Mouse (Mus musculus) CH12.LX (cell line): ENCODE measurements around the gene Arhgef40.

Experiments
- CTCF ChIP-seq, 2 experiments: IDR thresholded peaks in 1 of 2; conservative IDR thresholded peaks in 1 of 2; 2 replicates each; pipeline ENCODE4 v1.5.1; 2011 to 2012; ENCODE audit warnings: low read depth in 2 of 2, low read length in 2 of 2, improper control_type of control experiment in 1 of 2, inconsistent platforms in 1 of 2, mild to moderate bottlenecking in 1 of 2, moderate library complexity in 1 of 2
- EP300 ChIP-seq: IDR thresholded peaks from 2 replicates; pipeline ENCODE4 v1.6.1; 2011; ENCODE audit warnings: low read length, improper control_type of control experiment
- ETS1 ChIP-seq: conservative IDR thresholded peaks from 2 replicates; pipeline ENCODE4 v1.6.1; 2012; ENCODE audit warnings: low read depth, mild to moderate bottlenecking, inconsistent platforms, low read length, improper control_type of control experiment, moderate library complexity
- HCFC1 ChIP-seq: IDR thresholded peaks from 2 replicates; pipeline ENCODE4 v1.6.1; 2012; ENCODE audit warnings: low read depth, mild to moderate bottlenecking, inconsistent platforms, low read length, improper control_type of control experiment
- JUN ChIP-seq: IDR thresholded peaks from 2 replicates; pipeline ENCODE4 v1.6.1; 2011; ENCODE audit warnings: low read depth, mild to moderate bottlenecking, low read length, improper control_type of control experiment, moderate library complexity; ENCODE audit not compliant: insufficient read depth
- MAFK ChIP-seq: IDR thresholded peaks from 2 replicates; pipeline ENCODE4 v1.6.1; 2011; ENCODE audit warnings: low read length, improper control_type of control experiment; ENCODE audit not compliant: insufficient replicate concordance
- MAX ChIP-seq: IDR thresholded peaks from 2 replicates; pipeline ENCODE4 v1.6.1; 2011; ENCODE audit warnings: low read length, improper control_type of control experiment
- MYC ChIP-seq: IDR thresholded peaks from 2 replicates; pipeline ENCODE4 v1.6.1; 2011; ENCODE audit warnings: low read depth, mild to moderate bottlenecking, improper control_type of control experiment, low read length
- POLR2A ChIP-seq: IDR thresholded peaks from 2 replicates; pipeline ENCODE4 v1.6.1; 2011; ENCODE audit warnings: low read depth, mild to moderate bottlenecking, improper control_type of control experiment, low read length
- UBTF ChIP-seq: IDR thresholded peaks from 2 replicates; pipeline ENCODE4 v1.6.1; 2012; ENCODE audit warnings: low read depth, mild to moderate bottlenecking, inconsistent platforms, low read length, improper control_type of control experiment, moderate library complexity

GRCm38 (mm10) chr14:52043446-52043845, 58.9 kb downstream of the Arhgef40 start:
- TF ChIP-seq MAFK (no peak), UBTF (no peak), HCFC1 (no peak), ETS1 (no peak), CTCF (conservative IDR thresholded peaks at IDR 0.05 in 1 of 2, IDR thresholded peaks at IDR 0.05 in 1 of 2; ENCODE audit: low read depth in 2 of 2, low read length in 2 of 2) (no peak), JUN (no peak), EP300 (no peak), POLR2A (no peak), MYC (no peak), MAX (no peak)
